Mouse (Mus musculus) B cell, adult 67 days (primary cell): ENCODE measurements around the gene Pola1. TPM values are rescaled to one million over a fixed set of nuclear protein-coding genes. Genes with fewer than 3 reads are reported as not detected.

Source experiments
- total RNA-seq, 2 experiments: library from RNA; stranded (reverse); gene quantifications; 4 replicates each; pipeline ENCODE4 v1.2.4; 2023

Pola1 gene
- total RNA-seq, result 10 to 100 TPM in 1 of 2 experiments, 1 to 10 TPM in 1; 9.8 to 11.7 TPM

DNA sequence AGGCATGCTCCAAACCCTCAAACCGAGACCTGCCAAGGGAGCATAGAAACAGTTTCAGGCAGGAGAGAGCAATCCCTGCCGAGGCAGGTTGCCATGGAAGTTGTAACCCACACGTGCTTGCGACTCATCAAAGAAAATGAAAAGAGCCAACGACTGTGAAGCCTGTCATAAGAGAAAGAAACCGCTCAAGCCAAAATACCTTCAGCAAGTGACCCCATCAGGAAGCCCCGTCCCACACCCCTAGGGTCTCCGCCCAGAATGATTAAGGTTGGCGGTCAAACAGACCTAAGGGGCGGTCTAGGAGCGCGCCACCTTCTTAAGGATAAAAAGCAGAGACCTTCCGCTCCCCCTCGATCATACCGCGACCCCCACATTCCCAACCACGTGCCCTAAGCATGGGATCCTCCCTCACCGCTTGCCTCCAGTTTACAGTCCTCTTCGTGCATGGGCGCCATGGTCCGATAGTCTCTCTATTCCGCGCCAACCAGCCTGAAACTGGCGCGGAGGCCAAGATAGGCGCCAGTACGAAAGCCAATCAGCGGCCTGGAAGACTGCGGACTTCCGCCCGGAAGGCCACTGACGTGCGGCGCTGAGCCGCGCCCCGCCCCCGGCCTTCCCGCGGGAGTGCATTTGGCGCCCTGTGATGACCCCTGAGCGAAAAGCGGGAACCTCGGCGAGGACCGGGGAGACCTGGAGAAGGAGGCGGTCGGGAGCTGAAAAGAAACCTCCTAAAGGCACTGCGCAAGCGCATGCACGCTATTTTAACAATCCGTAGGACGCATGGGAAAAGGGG, at the start of gene Pola1:
Gene Pola1 (minus strand): TSS at position 499 of the 793 bp plus-strand sequence.

DNA sequence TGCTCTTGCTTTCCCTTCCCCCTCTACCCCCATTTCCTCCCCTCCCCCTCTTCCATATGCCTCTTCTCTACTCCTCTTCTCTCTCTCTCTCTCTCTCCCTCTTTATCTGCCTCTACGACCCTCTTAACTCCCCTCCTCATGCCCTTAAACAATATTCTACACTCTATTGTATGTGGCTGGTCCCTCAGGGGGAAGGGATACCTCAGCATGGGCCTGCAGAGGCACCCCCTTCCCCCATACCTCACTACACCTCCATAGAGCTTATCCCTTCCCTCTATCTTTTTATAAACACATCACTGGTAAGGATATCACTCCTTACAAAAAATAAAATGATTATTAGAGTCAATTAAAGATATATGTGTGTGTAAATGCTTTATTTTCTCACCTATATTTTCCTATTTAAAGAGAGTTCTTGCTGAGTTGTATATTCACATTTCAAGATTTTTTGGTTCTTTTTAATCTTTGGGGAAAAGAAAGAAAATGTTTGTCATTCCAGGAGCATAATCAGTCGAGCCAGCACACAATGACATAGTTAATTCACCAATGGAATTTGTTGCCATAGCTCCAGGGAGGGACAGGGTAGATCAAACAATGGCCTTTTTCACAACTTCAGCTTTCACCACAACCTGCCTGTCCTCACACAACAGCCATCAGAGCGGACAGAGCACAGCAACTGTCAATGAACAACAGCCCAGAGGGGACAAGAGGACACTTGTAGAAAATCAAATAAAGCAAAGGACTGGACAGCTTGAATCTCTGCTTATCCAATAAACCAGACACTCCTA, 22.5 kb upstream of the Pola1 start, which contains the start of gene Pcyt1b:
Gene Pcyt1b (plus strand): TSS at position 646 of the 785 bp plus-strand sequence.

DNA sequence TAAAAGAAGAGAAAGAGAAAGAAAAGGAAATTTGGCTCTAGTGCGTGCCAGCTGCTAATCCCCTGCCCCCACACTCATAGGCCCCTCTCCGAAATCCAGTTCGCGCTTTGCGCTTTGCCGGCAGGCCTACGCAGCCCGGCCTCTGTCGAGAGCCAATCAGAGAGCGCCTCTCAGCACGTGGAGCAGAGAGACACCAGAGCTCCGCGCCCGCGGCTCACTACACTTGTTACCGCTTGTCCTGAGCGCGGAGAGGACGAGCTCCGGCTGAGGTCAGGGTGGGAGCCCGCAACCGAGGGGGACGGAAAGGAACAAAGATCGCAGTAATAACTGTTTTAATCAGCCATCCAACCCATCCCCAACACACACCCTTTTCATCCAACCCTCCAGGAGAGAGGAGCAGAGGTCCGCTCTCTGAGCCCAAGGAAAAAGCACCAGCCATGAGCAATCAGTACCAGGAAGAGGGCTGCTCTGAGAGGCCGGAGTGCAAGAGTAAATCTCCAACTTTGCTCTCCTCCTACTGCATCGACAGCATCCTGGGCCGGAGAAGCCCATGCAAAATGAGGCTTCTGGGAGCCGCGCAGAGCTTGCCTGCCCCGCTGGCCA, 345.6 kb downstream of the Pola1 start, which contains the start of gene Arx:
Gene Arx (plus strand): TSS at position 155 of the 603 bp plus-strand sequence.

Other genes with a start within 250 kb of the Pola1 start
- under 1 TPM; 0.64 to 0.74 TPM for gene Pcyt1b, start 22.7 kb upstream of the Pola1 start, total RNA-seq
- 10 to 100 TPM; 12.7 to 15.8 TPM for gene Pdk3, start 200.0 kb upstream of the Pola1 start, total RNA-seq